Mouse (Mus musculus) kidney, postnatal 0 days (tissue): ENCODE data around the gene Dusp6. TPM values are rescaled to one million over a fixed set of nuclear protein-coding genes. Genes with fewer than 3 reads are reported as not detected.
"Not testable (repeated sequence)": the region's sequence is repeated elsewhere in the genome, so short reads cannot be mapped to it uniquely, and the experiment has no call there.

Experiments used
- ATAC-seq: fragments of 200-750 bp; cut with Nextera tagmentation; replicated peaks from 2 replicates; pipeline ENCODE4 v1.8.0; 2017; ENCODE audit warnings: low read depth, moderate number of reproducible peaks, moderate TSS enrichment, moderate library complexity; ENCODE audit not compliant: low FRiP score
- DNase-seq: peaks from one replicate; pipeline ENCODE4 v3.0.0-alpha.2; 2016; ENCODE audit warnings: low spot score
- H3K27ac ChIP-seq: fragments of 300-500 bp; sonication (generic); 2 replicates; pipeline ENCODE4 v1.5.1; 2014; ENCODE audit warnings: mild to moderate bottlenecking
- H3K27me3 ChIP-seq: fragments of 300-500 bp; sonication (generic); 2 replicates; pipeline ENCODE4 v1.6.1; 2014; ENCODE audit warnings: low read length, mixed read lengths; ENCODE audit not compliant: insufficient read depth
- H3K36me3 ChIP-seq: fragments of 300-500 bp; sonication (generic); 2 replicates; pipeline ENCODE4 v1.6.1; 2014; ENCODE audit warnings: low read length, mixed read lengths; ENCODE audit not compliant: insufficient read depth
- H3K4me1 ChIP-seq: fragments of 300-500 bp; sonication (generic); replicated peaks from 2 replicates; pipeline ENCODE4 v1.6.1; 2014; ENCODE audit warnings: antibody characterized with exemption, low read length, mixed read lengths; ENCODE audit not compliant: insufficient read depth
- H3K4me2 ChIP-seq: fragments of 300-500 bp; sonication (generic); 2 replicates; pipeline ENCODE4 v1.6.1; 2014; ENCODE audit warnings: mild to moderate bottlenecking, low read length, moderate library complexity, mixed read lengths
- H3K4me3 ChIP-seq: fragments of 300-500 bp; sonication (generic); replicated peaks from 2 replicates; pipeline ENCODE4 v1.5.1; 2014; ENCODE audit warnings: low read depth, low read length
- H3K9ac ChIP-seq: fragments of 300-500 bp; sonication (generic); 2 replicates; pipeline ENCODE4 v1.6.1; 2014; ENCODE audit warnings: low read depth, low read length
- H3K9me3 ChIP-seq: fragments of 300-500 bp; sonication (generic); replicated peaks from 2 replicates; pipeline ENCODE4 v1.6.1; 2016; ENCODE audit warnings: low read length, inconsistent platforms, mixed read lengths
- CTCF ChIP-seq: IDR thresholded peaks from 2 replicates; pipeline ENCODE4 v1.5.1; 2016; ENCODE audit warnings: antibody characterized with exemption, low read depth, mild to moderate bottlenecking, moderate library complexity
- WGBS: fragments of 180-500 bp; shearing (Covaris S2); extraction: QIAGEN DNeasy Blood & Tissue Kit; methylation state at CpG from one replicate; pipeline ENCODE4 v1.1.7; 2014; 5-methylcytosine and 5-hydroxymethylcytosine counted together
- polyA plus RNA-seq: library from polyadenylated mRNA; unstranded; fragments of >200 nt; fragmentation: Nextera tagmentation; extraction: Ambion mirVana; gene quantifications from 2 replicates; pipeline ENCODE4 v1.2.1, GENCODE M21; 2015

Gene Dusp6
- 70.2 and 73.4 TPM in 2 replicates for polyA plus RNA-seq

GRCm38 (mm10) chr10:99262867-99263379 is at the start of gene Dusp6:
Gene Dusp6, plus strand, starts transcription at chr10:99263231.
- H3K4me1 ChIP-seq = peaks cover 8% of the 10 kb centered on the region
- no peaks in the 10 kb centered on the region for H3K9me3 ChIP-seq
- H3K27ac ChIP-seq = peak within 1 kb of the TSS; percentile 99
- H3K4me3 ChIP-seq = peak within 1 kb of the TSS; percentile 94
- DNase-seq (peak; percentile 99), ATAC-seq (peak; percentile 96)
- TF ChIP-seq CTCF = no peak; the same call in 1 of the 2 replicates
- H3K4me2 ChIP-seq = peak within 1 kb of the TSS; percentile 86
- 0 out of 2 replicates have a peak, but pooled peaks cover 6% of the 10 kb centered on the region for H3K36me3 ChIP-seq
- no peaks in the 10 kb centered on the region for H3K27me3 ChIP-seq
- under 1% methylated on average over 29 of the region's 29 CpGs for WGBS
- H3K9ac ChIP-seq = peak within 1 kb of the TSS; percentile 96

- TF ChIP-seq CTCF = no peak
- Histone ChIP-seq H3K36me3 (no peaks in the 10 kb centered on the region), H3K27ac (no peak overlapping the region), H3K9ac (no peak overlapping the region), H3K4me2 (no peak overlapping the region), H3K27me3 (no peaks in the 10 kb centered on the region), H3K9me3 (no peaks in the 10 kb centered on the region), H3K4me1 (no peaks in the 10 kb centered on the region), H3K4me3 (no peak overlapping the region)
- no peak for DNase-seq
- WGBS = 63% methylated on average over 15 of the region's 15 CpGs
- ATAC-seq = no peak
Measured at GRCm38 (mm10) chr10:99214421-99215299, 48.4 kb upstream of the Dusp6 start.

GRCm38 (mm10) chr10:99216570-99216969 is 46.5 kb upstream of the Dusp6 start:
- ATAC-seq, DNase-seq, H3K4me2 ChIP-seq, H3K4me1 ChIP-seq, H3K4me3 ChIP-seq, H3K27me3 ChIP-seq, H3K9me3 ChIP-seq, H3K36me3 ChIP-seq, H3K27ac ChIP-seq, H3K9ac ChIP-seq: not testable (repeated sequence)
- 91% methylated on average over 15 of the region's 15 CpGs for WGBS

GRCm38 (mm10) chr10:99221540-99221939 is 41.5 kb upstream of the Dusp6 start:
- Histone ChIP-seq H3K4me1 (0 out of 2 replicates have a peak, but pooled peaks cover 4% of the 10 kb centered on the region), H3K4me3 (no peak overlapping the region), H3K9me3 (no peaks in the 10 kb centered on the region), H3K27ac (no peak overlapping the region), H3K27me3 (no peaks in the 10 kb centered on the region), H3K9ac (no peak overlapping the region), H3K36me3 (no peaks in the 10 kb centered on the region), H3K4me2 (no peak overlapping the region)
- TF ChIP-seq CTCF = no peak
- 84% methylated on average over 8 of the region's 8 CpGs for WGBS
- DNase-seq (no peak), ATAC-seq (no peak)

GRCm38 (mm10) chr10:99222726-99223125 is 40.3 kb upstream of the Dusp6 start:
- 56% methylated on average over 5 of the region's 5 CpGs for WGBS
- TF ChIP-seq CTCF = no peak
- H3K4me2 ChIP-seq = no peak overlapping the region
- no peak for ATAC-seq
- H3K36me3 ChIP-seq = no peaks in the 10 kb centered on the region
- H3K9ac ChIP-seq = no peak overlapping the region
- peak overlapping the region; percentile 76; the same call in 1 of the 2 replicates for H3K27ac ChIP-seq
- H3K27me3 ChIP-seq = no peaks in the 10 kb centered on the region
- DNase-seq = no peak
- peaks cover 12% of the 10 kb centered on the region; the same call in 1 of the 2 replicates for H3K4me1 ChIP-seq
- no peaks in the 10 kb centered on the region for H3K9me3 ChIP-seq
- no peak overlapping the region for H3K4me3 ChIP-seq

- 54% methylated on average over 3 of the region's 3 CpGs for WGBS
- H3K27me3 ChIP-seq = no peaks in the 10 kb centered on the region
- H3K9ac ChIP-seq = no peak overlapping the region
- no peaks in the 10 kb centered on the region for H3K9me3 ChIP-seq
- no peak for TF ChIP-seq CTCF
- H3K27ac ChIP-seq = no peak overlapping the region
- H3K4me1 ChIP-seq = peaks cover 25% of the 10 kb centered on the region
- DNase-seq (no peak), ATAC-seq (no peak)
- no peak overlapping the region for H3K4me2 ChIP-seq
- no peak overlapping the region for H3K4me3 ChIP-seq
- no peaks in the 10 kb centered on the region for H3K36me3 ChIP-seq
Measured at GRCm38 (mm10) chr10:99224218-99224617, 38.8 kb upstream of the Dusp6 start.
